Mouse (Mus musculus): ENCODE measurements at regions not wholly inside any gene's neighbourhood (a gene's known extent, or its start where the extent isn't known, plus 50 kb on each side); places are given as distances from the start of the nearest gene placed in this dataset.

DNA sequence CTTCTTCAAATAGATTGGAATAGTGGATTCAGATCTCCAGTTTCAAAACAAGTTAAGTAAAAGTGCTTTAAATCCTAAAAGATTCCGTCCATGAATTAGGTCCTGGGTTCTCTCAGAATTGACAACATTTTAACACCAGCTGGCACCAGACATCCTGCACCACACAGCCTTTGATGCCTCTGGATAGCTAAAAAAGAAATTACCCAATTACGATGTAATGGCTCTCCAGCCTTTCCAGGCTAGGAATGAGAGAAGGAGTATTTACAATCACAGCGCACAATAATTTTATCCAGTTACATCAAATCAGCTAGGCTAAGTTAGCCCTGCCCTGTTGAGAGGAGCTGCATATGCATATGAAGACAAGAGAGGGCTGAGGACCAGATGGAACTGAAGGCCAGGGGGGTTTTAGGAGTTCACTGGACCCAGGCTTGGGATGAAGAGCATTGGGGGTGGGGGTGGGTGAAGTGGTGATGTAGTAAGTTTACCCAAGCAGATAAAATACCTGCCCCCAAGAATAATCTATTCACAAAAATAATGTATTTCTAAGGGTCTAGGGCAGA is 455.8 kb upstream of the Tle4 start:
- 68% methylated on average over 3 of the region's 3 CpGs for WGBS

GRCm38 (mm10) chr19:15052642-15053239 is 454.9 kb upstream of the Tle4 start:
- H3K9me3 ChIP-seq (ENCODE audit: control insufficient read depth, low read length) = no peaks in the 10 kb centered on the region
- H3K4me1 ChIP-seq (replicated peaks; ENCODE audit: control insufficient read depth, insufficient read depth, low read length) = no peaks in the 10 kb centered on the region
- H3K27me3 ChIP-seq (replicated peaks; ENCODE audit: control insufficient read depth, insufficient read depth, low read length) = no peaks in the 10 kb centered on the region
- WGBS = 84% methylated on average over 10 of the region's 10 CpGs
- DNase-seq (ENCODE audit: low spot score) = no peak
- no peaks in the 10 kb centered on the region for H3K36me3 ChIP-seq (ENCODE audit: control insufficient read depth, insufficient read depth, low read length)
- H3K27ac ChIP-seq (ENCODE audit: low read depth, low read length) = no peak overlapping the region
- no peak overlapping the region for H3K4me2 ChIP-seq
- no peak for ATAC-seq (replicated peaks; ENCODE audit: low FRiP score)
- H3K9ac ChIP-seq (ENCODE audit: low read depth, low read length) = no peak overlapping the region
- no peak overlapping the region for H3K4me3 ChIP-seq (ENCODE audit: low read depth, low read length)

More for the DNA sequence above, 455.8 kb upstream of the Tle4 start:
- ATAC-seq (replicated peaks; ENCODE audit: low FRiP score) (no peak), DNase-seq (ENCODE audit: low spot score) (no peak)
- H3K27me3 ChIP-seq (replicated peaks; ENCODE audit: control insufficient read depth, insufficient read depth, low read length) = no peaks in the 10 kb centered on the region
- no peak overlapping the region for H3K9ac ChIP-seq (ENCODE audit: low read depth, low read length)
- H3K4me1 ChIP-seq (replicated peaks; ENCODE audit: control insufficient read depth, insufficient read depth, low read length) = no peaks in the 10 kb centered on the region
- no peak overlapping the region for H3K4me2 ChIP-seq
- no peaks in the 10 kb centered on the region for H3K9me3 ChIP-seq (ENCODE audit: control insufficient read depth, low read length)
- H3K36me3 ChIP-seq (ENCODE audit: control insufficient read depth, insufficient read depth, low read length) = no peaks in the 10 kb centered on the region
- no peak overlapping the region for H3K27ac ChIP-seq (ENCODE audit: low read depth, low read length)
- H3K4me3 ChIP-seq (ENCODE audit: low read depth, low read length) = no peak overlapping the region

- 58% methylated on average over 2 of the region's 2 CpGs for WGBS
- Histone ChIP-seq H3K4me2 (no peak overlapping the region), H3K4me1 (replicated peaks; ENCODE audit: control insufficient read depth, insufficient read depth, low read length) (no peaks in the 10 kb centered on the region), H3K9me3 (ENCODE audit: control insufficient read depth, low read length) (no peaks in the 10 kb centered on the region), H3K9ac (ENCODE audit: low read depth, low read length) (no peak overlapping the region), H3K36me3 (ENCODE audit: control insufficient read depth, insufficient read depth, low read length) (no peaks in the 10 kb centered on the region), H3K27me3 (replicated peaks; ENCODE audit: control insufficient read depth, insufficient read depth, low read length) (no peaks in the 10 kb centered on the region), H3K27ac (ENCODE audit: low read depth, low read length) (no peak overlapping the region), H3K4me3 (ENCODE audit: low read depth, low read length) (no peak overlapping the region)
- DNase-seq (ENCODE audit: low spot score) (no peak), ATAC-seq (replicated peaks; ENCODE audit: low FRiP score) (no peak)
Measured at GRCm38 (mm10) chr19:15047896-15048295, 450.0 kb upstream of the Tle4 start.

DNA sequence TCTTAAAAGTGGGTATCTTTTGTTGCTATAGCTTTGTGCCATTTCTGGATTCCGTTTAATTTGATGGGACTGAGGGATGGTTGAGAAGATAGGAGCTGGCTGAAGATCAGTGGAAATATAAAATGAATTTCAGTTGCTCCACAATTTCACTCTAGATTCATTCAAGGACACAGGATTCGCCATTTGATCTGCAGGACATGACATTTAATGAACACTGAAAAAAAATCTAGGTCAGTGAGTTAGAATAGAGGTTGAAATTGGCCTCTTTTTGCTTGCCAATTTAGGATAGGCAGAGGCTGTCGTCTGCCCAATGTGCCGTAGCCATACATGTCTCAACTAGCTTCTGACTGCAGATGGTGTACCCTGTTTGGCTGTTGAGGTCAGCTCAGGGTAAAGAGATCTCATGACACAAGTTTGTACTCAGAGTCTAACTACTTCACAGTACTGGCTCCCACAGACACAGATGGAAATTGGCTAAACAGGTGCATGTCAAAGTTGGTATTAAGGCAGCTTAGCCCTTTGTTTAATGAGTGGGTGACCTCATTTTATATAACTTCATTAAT is 449.5 kb upstream of the Tle4 start:
- Histone ChIP-seq H3K9ac (ENCODE audit: low read depth, low read length) (no peak overlapping the region), H3K27me3 (replicated peaks; ENCODE audit: control insufficient read depth, insufficient read depth, low read length) (no peaks in the 10 kb centered on the region), H3K4me1 (replicated peaks; ENCODE audit: control insufficient read depth, insufficient read depth, low read length) (no peaks in the 10 kb centered on the region), H3K4me3 (ENCODE audit: low read depth, low read length) (no peak overlapping the region), H3K9me3 (ENCODE audit: control insufficient read depth, low read length) (no peaks in the 10 kb centered on the region), H3K27ac (ENCODE audit: low read depth, low read length) (no peak overlapping the region), H3K4me2 (no peak overlapping the region), H3K36me3 (ENCODE audit: control insufficient read depth, insufficient read depth, low read length) (no peaks in the 10 kb centered on the region)
- 75% methylated on average over 4 of the region's 4 CpGs for WGBS
- ATAC-seq (replicated peaks; ENCODE audit: low FRiP score) = no peak
- DNase-seq (ENCODE audit: low spot score) = no peak

- H3K9ac ChIP-seq (ENCODE audit: low read depth, low read length) = no peak overlapping the region
- no peaks in the 10 kb centered on the region for H3K27me3 ChIP-seq (replicated peaks; ENCODE audit: control insufficient read depth, insufficient read depth, low read length)
- ATAC-seq (replicated peaks; ENCODE audit: low FRiP score) = no peak
- no peaks in the 10 kb centered on the region for H3K9me3 ChIP-seq (ENCODE audit: control insufficient read depth, low read length)
- no peak overlapping the region for H3K4me2 ChIP-seq
- H3K36me3 ChIP-seq (ENCODE audit: control insufficient read depth, insufficient read depth, low read length) = no peaks in the 10 kb centered on the region
- WGBS = 25% methylated on average over 3 of the region's 3 CpGs
- H3K27ac ChIP-seq (ENCODE audit: low read depth, low read length) = no peak overlapping the region
- no peak overlapping the region for H3K4me3 ChIP-seq (ENCODE audit: low read depth, low read length)
- H3K4me1 ChIP-seq (replicated peaks; ENCODE audit: control insufficient read depth, insufficient read depth, low read length) = no peaks in the 10 kb centered on the region
- DNase-seq (ENCODE audit: low spot score) = no peak
Measured at GRCm38 (mm10) chr19:15035554-15035953, 437.7 kb upstream of the Tle4 start.

GRCm38 (mm10) chr19:15033921-15034320 is 436.1 kb upstream of the Tle4 start:
- Histone ChIP-seq H3K4me2 (no peak overlapping the region), H3K9ac (ENCODE audit: low read depth, low read length) (no peak overlapping the region), H3K9me3 (ENCODE audit: control insufficient read depth, low read length) (no peaks in the 10 kb centered on the region), H3K27me3 (replicated peaks; ENCODE audit: control insufficient read depth, insufficient read depth, low read length) (no peaks in the 10 kb centered on the region), H3K36me3 (ENCODE audit: control insufficient read depth, insufficient read depth, low read length) (no peaks in the 10 kb centered on the region), H3K4me3 (ENCODE audit: low read depth, low read length) (no peak overlapping the region), H3K4me1 (replicated peaks; ENCODE audit: control insufficient read depth, insufficient read depth, low read length) (no peaks in the 10 kb centered on the region), H3K27ac (ENCODE audit: low read depth, low read length) (no peak overlapping the region)
- 70% methylated on average over 8 of the region's 8 CpGs for WGBS
- DNase-seq (ENCODE audit: low spot score) = no peak
- ATAC-seq (replicated peaks; ENCODE audit: low FRiP score) = no peak

DNA sequence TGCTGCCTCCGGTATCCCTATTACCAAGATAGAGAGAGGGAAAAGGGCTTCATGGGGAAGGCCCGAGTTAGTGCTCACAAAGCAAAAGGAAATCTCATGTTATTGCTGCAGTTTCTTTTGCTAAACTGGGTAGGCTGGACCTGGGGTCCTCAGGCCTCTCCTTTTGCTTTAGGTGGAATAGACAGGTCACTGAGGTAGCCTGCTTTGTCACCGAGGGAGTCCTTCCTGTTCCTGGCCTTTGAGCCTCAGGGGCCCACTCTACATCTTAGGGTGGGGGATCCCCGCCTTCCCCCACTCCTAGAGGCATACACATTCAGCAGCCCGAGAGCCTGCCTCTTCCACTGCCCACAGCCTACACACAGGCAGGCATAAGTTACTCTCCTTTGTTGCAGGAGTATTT is 435.5 kb upstream of the Tle4 start:
- DNase-seq (ENCODE audit: low spot score) (no peak), ATAC-seq (replicated peaks; ENCODE audit: low FRiP score) (no peak)
- Histone ChIP-seq H3K27me3 (replicated peaks; ENCODE audit: control insufficient read depth, insufficient read depth, low read length) (no peaks in the 10 kb centered on the region), H3K4me1 (replicated peaks; ENCODE audit: control insufficient read depth, insufficient read depth, low read length) (no peaks in the 10 kb centered on the region), H3K9ac (ENCODE audit: low read depth, low read length) (no peak overlapping the region), H3K36me3 (ENCODE audit: control insufficient read depth, insufficient read depth, low read length) (no peaks in the 10 kb centered on the region), H3K4me2 (no peak overlapping the region), H3K4me3 (ENCODE audit: low read depth, low read length) (no peak overlapping the region), H3K27ac (ENCODE audit: low read depth, low read length) (no peak overlapping the region), H3K9me3 (ENCODE audit: control insufficient read depth, low read length) (no peaks in the 10 kb centered on the region)
- 72% methylated on average over 5 of the region's 5 CpGs for WGBS

DNA sequence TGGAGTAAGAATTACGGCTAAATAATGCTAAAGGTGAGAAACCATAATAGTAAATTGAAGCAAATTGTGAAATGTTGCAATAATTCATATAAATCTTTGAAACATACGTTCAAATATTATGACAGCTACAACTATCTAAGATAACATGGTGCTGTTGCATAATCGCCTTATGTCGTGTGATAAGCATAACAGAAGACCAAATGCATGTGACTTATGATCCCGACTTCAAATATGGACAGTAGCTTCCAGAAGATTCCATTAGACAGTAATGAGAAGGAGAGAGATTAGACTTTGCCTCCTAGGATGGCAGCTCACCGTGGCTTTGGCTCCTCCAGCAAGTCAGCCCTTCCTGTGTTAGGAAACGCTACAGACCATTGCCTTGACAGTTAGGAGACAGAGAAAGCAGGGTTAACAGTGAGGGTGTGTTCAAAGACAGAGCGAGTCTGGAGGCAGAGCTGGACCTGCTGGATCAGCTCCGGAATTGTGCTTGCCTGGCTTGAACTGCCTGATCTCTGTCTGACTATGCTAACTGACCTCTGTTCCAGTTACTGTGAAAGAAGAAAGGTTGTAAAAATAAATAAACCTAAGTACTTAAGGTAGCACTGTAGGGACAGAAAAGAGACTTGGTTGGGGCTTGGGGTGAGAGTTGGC is 434.6 kb upstream of the Tle4 start:
- no peaks in the 10 kb centered on the region for H3K36me3 ChIP-seq (ENCODE audit: control insufficient read depth, insufficient read depth, low read length)
- WGBS = 69% methylated on average over 9 of the region's 9 CpGs

GRCm38 (mm10) chr19:15031483-15031882 is 433.6 kb upstream of the Tle4 start:
- Histone ChIP-seq H3K4me3 (ENCODE audit: low read depth, low read length) (no peak overlapping the region), H3K4me1 (replicated peaks; ENCODE audit: control insufficient read depth, insufficient read depth, low read length) (no peaks in the 10 kb centered on the region), H3K27ac (ENCODE audit: low read depth, low read length) (no peak overlapping the region), H3K9ac (ENCODE audit: low read depth, low read length) (no peak overlapping the region), H3K4me2 (no peak overlapping the region), H3K9me3 (ENCODE audit: control insufficient read depth, low read length) (no peaks in the 10 kb centered on the region), H3K27me3 (replicated peaks; ENCODE audit: control insufficient read depth, insufficient read depth, low read length) (no peaks in the 10 kb centered on the region), H3K36me3 (ENCODE audit: control insufficient read depth, insufficient read depth, low read length) (no peaks in the 10 kb centered on the region)
- no peak for ATAC-seq (replicated peaks; ENCODE audit: low FRiP score)
- no peak for DNase-seq (ENCODE audit: low spot score)

More for the DNA sequence above, 434.6 kb upstream of the Tle4 start:
- H3K9ac ChIP-seq (ENCODE audit: low read depth, low read length) = no peak overlapping the region
- H3K27me3 ChIP-seq (replicated peaks; ENCODE audit: control insufficient read depth, insufficient read depth, low read length) = no peaks in the 10 kb centered on the region
- no peak for ATAC-seq (replicated peaks; ENCODE audit: low FRiP score)
- no peak for DNase-seq (ENCODE audit: low spot score)
- H3K4me1 ChIP-seq (replicated peaks; ENCODE audit: control insufficient read depth, insufficient read depth, low read length) = no peaks in the 10 kb centered on the region
- no peak overlapping the region for H3K27ac ChIP-seq (ENCODE audit: low read depth, low read length)
- no peak overlapping the region for H3K4me2 ChIP-seq
- H3K4me3 ChIP-seq (ENCODE audit: low read depth, low read length) = no peak overlapping the region
- H3K9me3 ChIP-seq (ENCODE audit: control insufficient read depth, low read length) = no peaks in the 10 kb centered on the region

Measured in liver, embryonic 11.5 days (tissue).